Mouse (Mus musculus) kidney, postnatal 14 days (tissue): ENCODE results near the gene 1600014C10Rik.

Experiments used
- DNase-seq: peaks from one replicate; pipeline ENCODE4 v3.0.0; 2022; ENCODE audit warnings: mixed read lengths

Gene 1600014C10Rik

GRCm38 (mm10) chr7:38217417-38218171, 34.6 kb downstream of the 1600014C10Rik start:
- DNase-seq = peak; percentile 92

GRCm38 (mm10) chr7:38218631-38219367, 35.8 kb downstream of the 1600014C10Rik start:
- DNase-seq = no peak

GRCm38 (mm10) chr7:38219526-38219925, 36.5 kb downstream of the 1600014C10Rik start:
- no peak for DNase-seq

- DNase-seq = no peak
Observed at GRCm38 (mm10) chr7:38220866-38221265, 37.8 kb downstream of the 1600014C10Rik start.

- peak; percentile 44 for DNase-seq
Observed at GRCm38 (mm10) chr7:38224577-38225369, 41.8 kb downstream of the 1600014C10Rik start.

DNA sequence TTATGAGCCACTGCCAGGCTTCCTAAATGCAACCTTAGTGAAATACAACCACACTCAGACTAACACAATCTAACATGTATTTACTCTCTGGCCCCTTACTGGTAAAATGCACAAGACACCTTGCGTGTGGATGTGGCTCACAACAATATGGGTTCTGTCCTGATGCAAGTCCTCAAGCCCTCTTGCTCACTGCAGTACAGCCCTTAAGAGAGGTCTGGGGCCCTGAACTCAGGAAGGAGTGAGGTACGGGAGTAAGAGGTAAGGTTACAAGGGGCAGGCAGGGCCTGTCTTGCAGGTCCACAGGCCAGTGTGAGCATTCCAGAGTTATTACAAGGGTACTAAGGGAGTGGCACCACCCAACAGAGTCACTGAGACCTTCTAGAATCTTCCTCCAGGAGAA, 43.2 kb downstream of the 1600014C10Rik start:
- DNase-seq = no peak

GRCm38 (mm10) chr7:38227181-38227899, 44.3 kb downstream of the 1600014C10Rik start:
- peak; percentile 84 for DNase-seq

GRCm38 (mm10) chr7:38227900-38228298, 44.9 kb downstream of the 1600014C10Rik start, which contains the start of gene Plekhf1:
Gene Plekhf1, minus strand, starts transcription at chr7:38228016.
- DNase-seq = peak; percentile 97

- no peak for DNase-seq
Observed at GRCm38 (mm10) chr7:38228329-38228728, 45.3 kb downstream of the 1600014C10Rik start.

DNA sequence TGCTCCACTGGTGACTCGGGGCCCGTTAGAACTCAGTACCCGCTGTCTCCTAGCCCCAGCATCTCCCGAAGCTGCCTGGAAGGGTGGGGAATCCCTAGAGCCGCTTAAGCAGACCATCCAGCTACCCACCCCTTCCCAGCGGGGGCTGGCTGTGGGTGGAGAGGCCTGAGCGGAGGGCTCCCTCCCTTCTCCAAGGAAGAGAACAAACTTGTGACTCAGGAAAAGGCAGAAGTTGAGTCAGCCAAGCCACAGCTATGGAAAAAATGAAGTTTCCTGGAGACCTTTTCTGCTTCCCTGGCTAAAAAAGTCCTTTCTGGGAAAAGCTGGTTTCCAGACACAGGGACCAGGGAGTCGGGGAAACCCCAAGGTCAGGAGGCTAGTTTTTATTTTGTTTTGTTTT, 47.3 kb downstream of the 1600014C10Rik start:
- DNase-seq = peak; percentile 56

- no peak for DNase-seq
Observed at GRCm38 (mm10) chr7:38236400-38237105, 53.5 kb downstream of the 1600014C10Rik start.

DNA sequence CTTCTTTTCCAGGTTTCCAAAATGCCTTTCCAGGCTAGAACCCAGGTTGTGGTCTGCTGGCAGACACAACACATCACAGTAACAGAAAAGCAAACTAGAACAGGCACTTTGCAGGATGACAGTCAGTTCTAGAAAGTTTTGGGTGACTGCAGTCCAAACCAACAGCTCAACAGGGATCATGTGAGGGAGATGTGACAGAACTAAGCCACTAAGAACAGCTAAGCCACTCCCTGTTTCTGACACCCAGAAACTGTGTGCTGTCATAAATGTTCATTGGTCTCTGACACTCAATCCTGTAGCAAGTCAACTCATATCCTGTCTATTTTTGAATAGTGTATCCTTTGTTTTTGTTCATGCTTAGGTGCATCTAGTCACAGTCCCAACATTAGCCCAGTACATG, 54.1 kb downstream of the 1600014C10Rik start:
- DNase-seq = no peak

- DNase-seq = no peak
Observed at GRCm38 (mm10) chr7:38242417-38242816, 59.4 kb downstream of the 1600014C10Rik start.
